Mouse (Mus musculus): ENCODE data around the gene Ubr1. TPM values are rescaled to one million over a fixed set of nuclear protein-coding genes. Genes with fewer than 3 reads are reported as not detected.

The Ubr1 gene
- polyA plus RNA-seq, 1 experiment from 2014 or later, result 31.7 TPM

DNA sequence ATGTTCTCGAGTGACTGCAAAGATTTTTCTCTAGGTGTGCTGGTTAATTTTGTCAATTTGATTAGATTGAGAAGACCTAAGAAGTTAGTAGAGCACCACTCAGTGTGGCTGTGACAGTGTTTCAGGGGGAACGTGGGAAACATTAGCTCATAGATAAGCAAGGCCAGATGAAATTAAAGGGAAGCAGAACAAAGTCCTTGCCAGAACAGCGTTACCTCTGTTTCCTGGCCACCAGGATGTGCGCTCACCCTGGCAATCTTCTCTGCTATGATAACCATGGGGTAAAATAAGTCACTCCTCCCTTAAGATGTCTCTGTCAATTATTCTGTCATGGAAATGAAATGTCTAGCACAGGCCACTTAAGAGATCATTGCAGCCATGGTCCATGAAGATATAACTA lies 126.5 kb downstream of the Ubr1 start:
- H3K36me3 ChIP-seq (replicated peaks), result no peaks in the 10 kb centered on the region

DNA sequence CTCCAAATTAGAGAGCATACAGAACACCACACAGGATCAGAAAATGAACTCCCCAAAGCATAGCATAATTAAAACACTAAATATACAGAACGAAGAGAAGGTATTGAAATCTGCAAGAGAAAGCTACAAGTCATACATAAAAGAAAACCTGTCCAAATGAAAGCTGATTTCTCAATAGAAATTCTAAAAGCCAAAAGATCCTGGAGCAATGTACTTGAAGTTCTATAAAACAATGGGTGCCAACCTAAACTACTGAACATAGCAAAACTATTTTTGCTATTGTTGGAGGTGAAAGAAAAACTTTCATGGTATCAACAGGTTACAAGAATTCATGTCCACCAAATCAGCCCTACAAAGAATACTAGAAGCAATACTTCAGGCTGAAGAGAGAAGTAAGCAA lies 129.3 kb downstream of the Ubr1 start:
- no peak overlapping the region for H3K27ac ChIP-seq
- WGBS, result 74% methylated on average over 1 of the region's 1 CpGs
- H3K9ac ChIP-seq, result no peak overlapping the region
- H3K36me3 ChIP-seq (replicated peaks), result peaks cover 4% of the 10 kb centered on the region; the same call in 1 of the 2 replicates
- H3K4me1 ChIP-seq, result no peaks in the 10 kb centered on the region
- H3K9me3 ChIP-seq, result peaks cover 6% of the 10 kb centered on the region; the same call in 1 of the 2 replicates
- ATAC-seq (ENCODE audit: low FRiP score), result no peak
- H3K27me3 ChIP-seq, result no peaks in the 10 kb centered on the region
- no peak overlapping the region for H3K4me2 ChIP-seq
- H3K4me3 ChIP-seq (replicated peaks), result no peak overlapping the region

More for the DNA sequence above, 126.5 kb downstream of the Ubr1 start:
- Histone ChIP-seq H3K4me1 (peaks cover 6% of the 10 kb centered on the region; the same call in 1 of the 2 replicates), H3K27ac (no peak overlapping the region), H3K9ac (no peak overlapping the region), H3K9me3 (no peaks in the 10 kb centered on the region), H3K4me2 (no peak overlapping the region), H3K4me3 (replicated peaks) (no peak overlapping the region), H3K27me3 (no peaks in the 10 kb centered on the region)
- WGBS, result 91% methylated on average over 4 of the region's 4 CpGs
- ATAC-seq (ENCODE audit: low FRiP score), result no peak

DNA sequence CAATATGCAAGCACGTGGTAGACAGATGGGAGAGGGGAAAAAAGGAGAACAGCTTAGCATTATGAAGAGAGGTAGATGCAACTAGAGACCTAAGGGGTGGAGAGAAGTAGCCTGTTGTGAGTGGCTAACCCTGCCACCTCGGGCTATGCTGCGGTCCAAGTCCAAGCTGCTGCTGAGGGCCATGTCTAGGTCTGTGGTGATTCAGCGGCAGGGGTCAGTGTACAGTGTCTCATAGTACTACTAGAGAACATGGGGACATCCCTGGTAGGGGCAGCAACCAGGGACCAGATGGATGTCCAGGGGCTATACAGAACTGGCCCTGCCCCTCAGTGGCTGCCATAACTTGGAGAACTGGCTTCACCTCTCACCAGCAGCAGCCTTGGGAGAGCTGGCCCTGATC lies 135.3 kb downstream of the Ubr1 start:
- H3K27me3 ChIP-seq, result no peaks in the 10 kb centered on the region
- H3K9ac ChIP-seq, result no peak overlapping the region
- H3K36me3 ChIP-seq (replicated peaks), result peaks cover 9% of the 10 kb centered on the region; the same call in 1 of the 2 replicates
- H3K4me2 ChIP-seq, result no peak overlapping the region
- H3K27ac ChIP-seq, result no peak overlapping the region
- peaks cover 6% of the 10 kb centered on the region; the same call in 1 of the 2 replicates for H3K9me3 ChIP-seq
- H3K4me3 ChIP-seq (replicated peaks), result no peak overlapping the region
- 96% methylated on average over 4 of the region's 4 CpGs for WGBS
- no peak for ATAC-seq (ENCODE audit: low FRiP score)
- H3K4me1 ChIP-seq, result no peaks in the 10 kb centered on the region

DNA sequence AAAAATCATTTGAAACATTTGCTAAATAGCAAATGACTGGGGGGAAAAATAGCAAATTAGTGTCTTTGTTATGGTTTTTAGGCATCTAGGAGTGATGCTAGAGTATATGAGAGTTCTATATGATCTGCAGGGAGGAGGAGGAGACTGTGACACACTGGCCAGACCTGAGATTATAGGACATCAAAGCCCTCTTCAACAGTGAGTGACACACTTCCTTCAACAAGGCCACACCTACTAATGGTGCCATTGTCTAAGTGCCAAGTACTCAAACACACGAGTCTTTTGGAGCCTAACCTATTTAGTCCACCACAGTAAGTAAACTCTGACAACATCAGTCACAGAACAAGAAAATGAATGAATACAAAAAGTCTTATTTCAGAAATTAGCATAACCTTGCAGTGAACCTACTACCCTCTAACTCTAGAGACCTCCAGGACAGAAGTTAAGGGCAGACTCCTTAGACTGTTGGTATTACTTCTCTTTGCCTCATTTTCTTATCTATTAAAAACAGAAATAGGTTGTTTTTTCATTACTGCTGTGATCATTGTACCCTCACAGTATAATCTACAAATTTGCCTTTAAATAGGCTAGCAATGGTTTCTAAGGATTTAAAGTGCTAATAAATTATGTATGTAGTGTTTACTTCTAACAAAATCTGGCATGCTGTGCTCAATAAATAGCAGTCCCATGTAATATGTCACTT lies 143.4 kb downstream of the Ubr1 start:
- 30% methylated on average over 1 of the region's 1 CpGs for WGBS
- H3K4me3 ChIP-seq (replicated peaks), result no peak overlapping the region

More for the DNA sequence above, 143.4 kb downstream of the Ubr1 start:
- H3K9me3 ChIP-seq, result no peaks in the 10 kb centered on the region
- no peaks in the 10 kb centered on the region for H3K4me1 ChIP-seq
- H3K4me2 ChIP-seq, result no peak overlapping the region
- H3K27ac ChIP-seq, result no peak overlapping the region
- peaks cover 7% of the 10 kb centered on the region for H3K36me3 ChIP-seq (replicated peaks)
- H3K9ac ChIP-seq, result no peak overlapping the region
- H3K27me3 ChIP-seq, result no peaks in the 10 kb centered on the region
- ATAC-seq (ENCODE audit: low FRiP score), result no peak

Small RNAs within 50 kb of the gene (microRNA-seq; reads per million reads assigned to microRNA genes)
- not detected for gene Gm44325

Other genes with a start within 250 kb of the Ubr1 start
- 9.9 and 10.2 TPM in 2 replicates for gene Cdan1, start 120.6 kb downstream of the Ubr1 start, polyA plus RNA-seq (2016; fragmentation: Nextera tagmentation; extraction: Ambion mirVana)
- 12.3 and 12.6 TPM in 2 replicates for gene Ttbk2, start 120.1 kb downstream of the Ubr1 start, polyA plus RNA-seq (2016; fragmentation: Nextera tagmentation; extraction: Ambion mirVana)
- gene Tmem62, start 6.3 kb upstream of the Ubr1 start, polyA plus RNA-seq (2016; fragmentation: Nextera tagmentation; extraction: Ambion mirVana), result 5.5 and 5.6 TPM in 2 replicates
- 44.9 and 47.7 TPM in 2 replicates for gene Ccndbp1, start 37.7 kb upstream of the Ubr1 start, polyA plus RNA-seq (2016; fragmentation: Nextera tagmentation; extraction: Ambion mirVana)
- gene Epb42, start 66.4 kb upstream of the Ubr1 start, polyA plus RNA-seq (2016; fragmentation: Nextera tagmentation; extraction: Ambion mirVana), result 3.9 and 4.4 TPM in 2 replicates
- not detected in 2 replicates for gene Tgm5, start 115.1 kb upstream of the Ubr1 start, polyA plus RNA-seq (2016; fragmentation: Nextera tagmentation; extraction: Ambion mirVana)
- not detected in 2 replicates for gene Tgm7, start 139.1 kb upstream of the Ubr1 start, polyA plus RNA-seq (2016; fragmentation: Nextera tagmentation; extraction: Ambion mirVana)
- gene Adal, start 169.7 kb upstream of the Ubr1 start, polyA plus RNA-seq (2016; fragmentation: Nextera tagmentation; extraction: Ambion mirVana), result 25.7 and 33.3 TPM in 2 replicates
- gene Lcmt2, start 169.9 kb upstream of the Ubr1 start, polyA plus RNA-seq (2016; fragmentation: Nextera tagmentation; extraction: Ambion mirVana), result 21.7 and 26.6 TPM in 2 replicates
- gene Tubgcp4, start 199.9 kb upstream of the Ubr1 start, polyA plus RNA-seq (2016; fragmentation: Nextera tagmentation; extraction: Ambion mirVana), result 82.9 and 83.1 TPM in 2 replicates
- 14.4 and 16.2 TPM in 2 replicates for gene Zscan29, start 200.4 kb upstream of the Ubr1 start, polyA plus RNA-seq (2016; fragmentation: Nextera tagmentation; extraction: Ambion mirVana)

All from forebrain, embryonic 12.5 days (tissue).